Mouse (Mus musculus) retina, adult 2 months (tissue): Measurements from ENCODE around the gene Calm1.
"Not testable (repeated sequence)": the region's sequence is repeated elsewhere in the genome, so short reads cannot be mapped to it uniquely, and the experiment has no call there.

Experiments
- DNase-seq: peaks from one replicate; pipeline ENCODE4 v3.0.0-alpha.2; 2012; ENCODE audit warnings: low read depth, low spot score

Calm1 gene

GRCm38 (mm10) chr12:100194181-100194580 is 5.1 kb upstream of the Calm1 start:
- no peak for DNase-seq

DNA sequence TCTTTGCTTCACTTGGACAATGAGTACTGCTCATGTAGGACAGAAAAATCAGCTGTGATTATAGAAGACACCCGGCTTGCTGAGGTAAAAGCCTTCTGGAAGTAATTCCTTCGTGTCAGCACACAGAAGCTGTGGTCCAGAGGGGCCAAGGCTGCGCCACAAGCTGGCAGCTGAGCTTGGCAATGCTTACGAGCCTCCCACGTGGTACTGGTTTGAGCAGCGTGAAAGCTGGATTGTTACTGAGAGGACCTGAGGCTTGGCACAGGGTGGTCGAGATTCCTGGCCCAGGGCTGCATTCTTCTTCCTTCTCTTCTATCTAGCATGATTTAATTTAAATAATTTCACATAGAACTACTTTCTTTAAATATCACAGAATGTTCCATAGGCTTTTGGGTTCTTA is 2.4 kb upstream of the Calm1 start:
- DNase-seq, result no peak

GRCm38 (mm10) chr12:100199891-100200644 is 833 bp downstream of the Calm1 start:
- DNase-seq, result no peak

GRCm38 (mm10) chr12:100200645-100201362 is 1.6 kb downstream of the Calm1 start:
- DNase-seq, result no peak

GRCm38 (mm10) chr12:100201363-100201711 is 2.1 kb downstream of the Calm1 start:
- DNase-seq, result no peak

DNA sequence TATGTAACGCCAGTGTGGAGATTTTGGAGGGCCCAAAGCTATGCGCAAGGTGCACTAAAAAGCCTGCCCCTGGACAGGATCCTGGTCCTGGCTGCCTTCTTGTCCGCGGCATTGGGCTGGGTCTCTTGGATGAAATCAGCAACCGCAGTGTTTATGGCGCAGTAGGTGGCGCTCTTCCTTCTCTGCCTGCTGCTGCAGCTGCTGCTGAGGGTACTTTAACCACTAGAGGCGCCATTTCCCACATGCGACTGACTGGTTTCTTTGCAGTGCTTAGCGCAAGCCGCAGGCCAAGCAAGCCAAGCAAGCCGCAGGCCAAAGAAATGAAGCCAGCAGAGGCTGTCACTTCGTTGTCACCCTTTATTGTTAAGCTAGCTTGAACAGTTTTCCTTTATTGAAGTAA is 2.6 kb downstream of the Calm1 start:
- DNase-seq, result peak; percentile 94

GRCm38 (mm10) chr12:100203759-100204158 is 4.5 kb downstream of the Calm1 start:
- DNase-seq, result no peak

- no peak for DNase-seq
Measured at GRCm38 (mm10) chr12:100205156-100205555, 5.9 kb downstream of the Calm1 start.

DNA sequence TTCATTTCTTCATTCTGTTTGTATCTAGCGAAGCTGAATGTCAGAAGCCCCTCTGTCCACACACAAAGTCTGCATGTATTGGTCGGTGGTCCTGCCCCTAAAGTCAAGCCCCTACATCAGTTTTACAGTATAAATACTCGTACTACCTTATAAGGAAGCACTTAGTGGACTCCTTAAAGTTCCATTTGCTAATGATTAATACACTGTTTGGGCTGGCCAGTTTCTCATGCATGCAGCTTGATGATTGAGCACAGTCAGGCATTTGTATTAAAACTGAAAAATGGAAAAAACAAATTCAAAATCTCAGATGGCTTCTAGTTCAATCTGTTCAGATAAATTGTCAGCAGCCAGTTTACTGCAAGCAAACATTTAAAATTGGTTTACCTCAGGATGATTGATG is 7.3 kb downstream of the Calm1 start:
- no peak for DNase-seq

GRCm38 (mm10) chr12:100206926-100207325 is 7.7 kb downstream of the Calm1 start:
- DNase-seq, result no peak

GRCm38 (mm10) chr12:100209701-100210478 is 10.7 kb downstream of the Calm1 start:
- no peak for DNase-seq

GRCm38 (mm10) chr12:100210973-100211372 is 11.7 kb downstream of the Calm1 start:
- DNase-seq, result no peak

DNA sequence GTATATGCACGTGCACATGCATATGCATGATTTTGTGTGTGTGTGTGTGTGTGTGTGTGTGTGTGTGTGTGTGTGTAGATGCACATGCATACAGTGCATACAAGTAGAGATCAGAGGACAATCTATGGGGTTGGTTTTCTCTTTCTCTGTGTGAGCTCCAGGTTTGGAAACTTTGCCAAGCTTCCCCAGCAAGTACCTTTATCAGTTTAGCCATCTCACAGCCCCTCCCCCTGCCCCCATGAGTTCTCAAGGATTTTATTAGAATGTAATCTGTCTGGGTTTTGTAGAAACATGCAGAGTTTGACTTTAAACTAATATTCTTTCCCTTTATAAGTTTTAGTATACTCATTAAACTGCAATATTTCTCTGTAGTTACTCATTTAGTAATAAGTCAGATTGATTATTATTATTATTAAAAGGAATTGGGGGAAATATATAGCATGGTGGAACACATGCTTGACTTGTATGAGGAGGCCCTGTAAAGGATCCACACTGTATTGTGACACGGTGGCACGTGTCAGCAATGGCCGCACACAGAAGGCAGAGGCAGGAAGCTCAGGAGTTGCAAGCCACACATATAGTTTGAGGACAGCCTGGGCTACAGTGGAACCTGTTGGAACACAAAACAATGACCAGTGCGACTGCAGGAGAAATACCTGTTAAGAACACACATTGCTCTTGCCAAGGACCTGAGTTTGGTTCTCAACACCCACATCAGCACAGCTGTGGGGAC is 12.4 kb downstream of the Calm1 start:
- DNase-seq, result no peak

DNA sequence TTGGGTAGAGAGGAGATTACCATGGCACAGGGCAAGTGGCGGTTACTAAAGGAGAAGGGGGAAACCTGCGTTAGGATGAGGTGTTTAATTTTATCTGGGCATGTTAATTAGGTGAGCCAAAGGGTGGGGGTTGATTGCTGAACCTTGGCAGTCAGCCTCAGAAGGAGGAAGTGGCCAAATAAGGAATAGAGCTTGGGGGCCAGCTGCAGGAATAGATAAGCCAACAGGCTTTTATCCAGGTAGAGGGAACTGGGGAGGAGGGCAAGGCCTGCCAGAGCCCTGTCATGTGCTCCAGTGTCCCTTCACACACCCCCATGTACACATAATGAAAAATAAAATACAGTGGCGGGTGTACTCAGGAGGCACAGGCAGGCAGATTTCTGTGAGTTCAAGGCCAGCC is 13.2 kb downstream of the Calm1 start:
- DNase-seq, result no peak

GRCm38 (mm10) chr12:100213162-100213561 is 13.9 kb downstream of the Calm1 start:
- no peak for DNase-seq

DNA sequence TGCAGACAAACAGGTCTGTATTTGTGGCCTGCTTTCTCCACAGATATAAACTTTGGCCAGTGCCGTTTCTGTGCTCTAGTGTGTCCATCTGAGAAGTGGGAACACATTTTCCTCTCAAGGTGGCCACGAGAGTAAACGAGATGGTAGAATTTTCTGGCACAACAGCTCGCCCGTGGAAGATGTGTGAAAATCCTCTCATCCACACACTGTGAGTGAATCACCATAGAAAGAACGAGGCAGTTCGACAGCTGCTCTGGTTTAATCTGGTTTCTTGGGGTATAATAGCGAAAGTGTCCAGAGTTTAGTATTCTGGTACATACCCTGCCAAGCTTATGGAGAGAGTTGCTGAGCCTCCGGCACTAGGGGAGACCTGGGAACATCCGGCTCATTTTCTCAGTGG is 14.9 kb downstream of the Calm1 start:
- DNase-seq, result no peak

GRCm38 (mm10) chr12:100214738-100215137 is 15.5 kb downstream of the Calm1 start:
- DNase-seq, result no peak

GRCm38 (mm10) chr12:100217087-100217486 is 17.9 kb downstream of the Calm1 start:
- not testable (repeated sequence) for DNase-seq

DNA sequence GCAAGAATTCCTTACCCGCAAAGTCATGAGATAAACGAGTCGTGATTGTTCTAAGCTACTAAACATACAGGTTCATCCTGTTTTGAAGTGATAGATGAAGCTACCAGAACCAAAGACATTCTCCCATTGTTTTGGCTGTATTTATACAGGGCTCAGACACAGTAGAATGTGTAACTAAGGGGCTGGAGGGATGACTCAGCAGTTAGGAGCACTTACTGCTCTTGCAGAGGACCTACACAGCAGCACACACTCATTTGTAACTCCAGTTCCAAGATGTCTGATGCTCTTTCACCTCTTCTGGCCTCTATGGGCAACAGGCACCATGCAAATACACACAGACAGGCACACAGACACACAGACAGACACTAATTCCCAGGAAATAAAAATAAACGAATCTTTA is 20.8 kb downstream of the Calm1 start:
- DNase-seq, result no peak

DNA sequence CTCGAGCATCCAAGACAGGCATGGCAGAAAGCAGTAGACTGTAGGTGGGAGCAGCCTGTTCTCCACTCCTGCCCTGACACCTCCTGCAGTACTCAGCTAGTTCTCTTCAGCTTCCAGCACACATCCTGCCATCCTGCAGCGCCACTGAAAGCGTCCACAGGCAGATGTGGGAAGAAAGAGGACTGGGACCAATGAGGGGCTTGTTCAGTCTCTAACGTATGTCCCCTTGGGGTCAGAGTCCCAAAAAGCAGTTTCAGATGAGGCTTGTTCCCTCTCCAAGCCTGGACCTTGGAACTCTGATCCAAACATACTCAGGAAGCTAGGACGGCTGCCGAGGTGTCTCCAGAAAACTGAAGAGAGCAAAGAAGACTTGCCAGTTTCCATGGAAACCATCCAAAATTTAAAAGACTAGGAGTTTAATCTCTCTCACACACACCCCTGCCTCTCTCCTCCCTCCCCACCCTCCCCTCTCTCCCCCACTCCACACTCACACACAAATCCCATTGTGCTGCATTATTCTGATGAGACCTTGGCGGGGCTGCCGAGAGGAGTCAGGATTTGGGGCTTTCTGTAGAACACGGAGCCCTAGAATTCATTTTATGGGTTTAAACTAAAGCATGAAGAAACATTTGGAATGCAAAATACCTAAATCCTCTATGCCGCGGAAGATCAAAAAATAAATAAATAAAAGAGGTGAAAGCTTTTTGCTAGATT is 22.5 kb downstream of the Calm1 start:
- no peak for DNase-seq

- no peak for DNase-seq
Measured at GRCm38 (mm10) chr12:100222322-100222993, 23.2 kb downstream of the Calm1 start.
